Mouse (Mus musculus) cerebellum, adult 18-20 months (tissue): ENCODE results near the gene Pard3.
A peak's percentile ranks its signal among the peaks of the same experiment; 100 is the strongest.

Source experiments
- DNase-seq, 2 experiments: peaks; one replicate each; pipeline ENCODE4 v3.0.0; 2021

Pard3 gene

DNA sequence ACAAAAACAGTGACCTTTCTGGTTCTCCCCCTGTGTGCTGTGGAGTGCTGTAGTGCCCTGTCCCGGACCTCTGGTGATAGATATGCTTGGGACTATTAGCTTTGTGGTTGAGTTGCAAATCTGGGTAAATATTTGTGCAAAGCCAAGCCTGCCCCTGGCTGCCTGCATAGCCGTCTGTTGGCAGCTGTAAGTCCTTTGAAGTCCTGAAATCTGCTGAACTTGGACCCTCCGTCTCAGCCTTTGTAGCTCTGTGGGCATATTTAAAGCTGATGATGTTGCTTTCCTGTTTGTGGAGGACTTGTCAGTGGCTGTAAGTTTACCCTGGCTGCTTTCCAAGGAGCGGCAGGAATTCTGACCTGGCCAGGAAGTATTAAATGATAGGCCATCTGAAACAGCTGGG lies 120.3 kb downstream of the Pard3 start:
- DNase-seq: no peak

DNA sequence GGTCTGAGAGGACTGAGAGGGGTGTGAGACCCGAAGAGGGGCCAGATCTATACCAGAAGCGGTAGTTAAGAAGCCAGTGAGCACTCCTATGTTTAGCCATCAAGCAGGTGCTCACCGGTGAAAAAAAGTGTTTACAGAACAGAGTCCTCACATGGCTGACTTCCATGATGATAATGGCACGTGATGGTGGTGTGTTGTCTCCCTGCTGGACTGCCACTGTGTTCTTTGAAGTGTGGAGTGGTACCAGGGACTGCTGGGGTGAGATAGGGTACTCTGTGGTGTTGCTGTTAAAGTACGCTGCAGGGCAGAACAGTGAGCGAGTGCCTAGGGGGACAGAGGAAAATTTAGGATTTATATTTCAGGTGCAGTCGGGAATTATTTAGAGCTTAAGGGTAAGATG lies 122.2 kb downstream of the Pard3 start:
- DNase-seq: no peak

GRCm38 (mm10) chr8:127188671-127189070 lies 125.0 kb downstream of the Pard3 start:
- no peak for DNase-seq

GRCm38 (mm10) chr8:127190350-127190749 lies 126.7 kb downstream of the Pard3 start:
- DNase-seq: peak; percentile 43 to 49

- peak; percentile 71 to 72 for DNase-seq
Measured at GRCm38 (mm10) chr8:127191387-127191786, 127.7 kb downstream of the Pard3 start.

GRCm38 (mm10) chr8:127191824-127192223 lies 128.1 kb downstream of the Pard3 start:
- DNase-seq: no peak

DNA sequence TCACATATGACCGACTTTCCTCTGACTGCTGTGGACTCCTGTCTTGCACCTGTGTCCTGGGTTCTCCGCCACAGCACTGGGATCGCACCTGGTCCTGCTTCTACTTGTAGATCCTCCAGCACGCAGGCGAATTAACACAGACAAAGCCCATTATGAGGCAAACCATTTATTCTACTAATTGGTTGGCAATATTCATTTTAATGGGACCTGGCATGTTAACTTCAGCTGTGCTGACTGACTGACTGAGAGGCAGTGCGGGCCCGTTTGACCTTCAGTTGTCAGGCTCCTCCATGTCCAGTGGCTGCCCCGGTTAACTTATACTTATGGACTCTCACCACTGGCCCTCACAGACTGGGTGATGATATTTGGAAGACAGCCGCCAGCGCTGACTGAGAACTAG lies 128.6 kb downstream of the Pard3 start:
- DNase-seq: no peak

DNA sequence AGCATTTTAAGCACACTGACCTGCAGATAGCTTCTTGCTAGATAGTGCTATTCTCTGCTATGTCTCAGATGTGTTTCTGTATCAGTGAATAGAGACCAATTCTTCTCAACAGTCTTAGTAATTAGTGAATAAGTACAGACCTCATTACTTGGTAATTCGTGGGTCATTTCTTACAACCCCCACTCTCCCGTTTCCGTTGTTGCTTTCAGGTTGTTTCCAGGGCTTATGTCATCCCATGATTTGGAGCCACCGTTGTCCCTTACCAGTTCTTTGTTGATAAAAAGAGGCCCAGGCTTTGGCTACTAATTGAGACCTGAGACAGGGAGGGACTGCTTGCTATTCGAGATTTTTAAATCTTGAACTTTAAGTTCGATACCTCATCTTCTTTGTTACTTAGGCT lies 129.7 kb downstream of the Pard3 start:
- no peak for DNase-seq

GRCm38 (mm10) chr8:127194786-127195407 lies 131.2 kb downstream of the Pard3 start:
- no peak for DNase-seq

DNA sequence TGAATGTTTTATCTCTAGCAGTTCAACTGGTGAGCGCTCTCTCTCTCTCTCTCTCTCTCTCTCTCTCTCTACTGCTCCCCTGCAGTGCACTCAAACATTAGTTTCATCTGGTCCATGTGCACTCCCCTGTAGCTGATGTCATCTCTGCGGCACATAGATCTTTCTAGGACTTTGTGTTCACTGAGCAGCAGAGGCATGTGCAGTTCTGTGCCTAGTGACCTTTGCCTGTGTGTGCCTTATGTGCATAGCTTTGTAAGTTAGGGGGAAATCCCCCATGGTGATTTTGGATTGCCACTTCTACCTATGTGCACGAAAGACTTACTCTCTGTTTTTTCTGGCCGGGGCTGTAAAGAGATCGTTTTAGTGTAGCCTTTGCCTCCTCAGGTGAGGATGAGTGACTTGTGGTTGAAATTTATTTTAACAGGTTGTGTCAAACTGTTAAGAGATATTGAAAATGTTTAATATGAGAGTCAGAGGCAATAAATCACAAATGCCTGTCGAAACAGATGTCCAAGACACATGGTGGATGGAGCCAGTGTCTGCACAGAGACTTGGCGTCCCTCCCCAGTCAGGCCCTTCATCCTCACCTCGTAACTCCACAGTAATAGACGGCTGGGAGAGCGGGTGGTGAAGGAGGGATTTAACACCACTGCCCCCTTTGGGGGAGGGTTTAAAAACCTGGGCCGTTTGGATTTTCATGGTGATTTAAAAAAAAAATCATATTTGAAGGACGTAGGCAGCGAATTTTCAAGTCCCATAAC lies 133.0 kb downstream of the Pard3 start:
- DNase-seq: no peak

DNA sequence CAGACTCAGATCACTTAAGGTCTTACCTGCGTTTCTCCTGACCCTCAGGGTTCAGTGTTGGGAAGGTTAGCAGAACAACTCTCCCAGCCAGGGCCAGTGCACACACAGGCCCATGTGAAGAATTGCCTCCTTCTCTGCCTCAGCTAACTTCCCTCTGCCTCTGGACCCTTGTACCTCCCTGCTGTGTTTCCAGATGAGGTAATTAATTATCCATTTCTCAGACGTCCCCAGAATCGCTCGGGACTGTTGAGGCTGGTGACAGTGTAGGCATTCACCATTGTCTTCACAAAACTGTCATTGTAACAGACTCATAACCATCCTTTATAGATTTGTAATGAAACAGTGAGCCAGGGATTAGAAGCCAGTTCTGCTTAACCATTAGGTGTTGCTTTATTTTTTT lies 143.8 kb downstream of the Pard3 start:
- DNase-seq: no peak

GRCm38 (mm10) chr8:127210621-127211020 lies 146.9 kb downstream of the Pard3 start:
- peak; percentile 38 to 41 for DNase-seq

DNA sequence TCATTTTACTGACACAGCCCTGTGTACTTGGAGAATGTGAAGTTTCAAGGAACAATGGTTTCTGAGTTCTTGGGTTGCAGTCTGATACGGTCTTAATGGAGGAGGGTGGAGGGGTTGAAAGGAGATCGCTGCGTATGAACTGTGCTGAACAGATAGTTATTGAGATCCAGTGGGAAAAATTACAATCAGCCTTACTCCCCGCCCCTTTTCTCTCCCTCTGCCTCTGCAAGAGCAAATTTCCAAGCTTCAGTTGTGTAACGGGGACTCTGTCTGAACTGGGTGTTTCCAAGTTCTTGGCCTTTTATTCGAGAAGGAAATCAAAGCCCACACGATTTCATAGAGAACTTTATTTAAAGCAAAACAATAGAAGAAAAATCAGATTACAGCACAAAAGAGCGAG lies 150.6 kb downstream of the Pard3 start:
- no peak for DNase-seq

- DNase-seq: no peak
Measured at GRCm38 (mm10) chr8:127214748-127215433, 151.2 kb downstream of the Pard3 start.

GRCm38 (mm10) chr8:127220206-127220605 lies 156.5 kb downstream of the Pard3 start:
- DNase-seq: no peak

- DNase-seq: no peak
Measured at GRCm38 (mm10) chr8:127220615-127221014, 156.9 kb downstream of the Pard3 start.

DNA sequence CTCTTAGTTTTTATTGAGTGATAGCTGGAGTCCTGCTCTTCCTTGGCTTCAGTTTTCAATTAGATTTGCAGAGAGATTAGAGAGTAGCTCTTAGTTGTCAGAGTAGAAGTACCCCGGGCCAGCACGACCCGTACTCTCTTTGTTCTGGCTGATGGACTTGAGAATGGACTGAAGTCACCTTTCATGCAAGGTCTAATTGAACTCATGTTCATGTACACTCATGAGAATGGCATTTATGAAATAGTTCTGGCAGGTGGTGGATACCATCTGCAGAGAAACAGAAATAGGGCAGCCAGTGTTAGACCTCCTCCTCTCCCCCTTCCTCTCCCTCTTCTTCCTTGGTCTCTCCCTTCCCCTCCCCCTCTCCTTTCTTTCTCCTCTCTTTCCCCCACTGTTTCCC lies 158.7 kb downstream of the Pard3 start:
- DNase-seq: no peak

DNA sequence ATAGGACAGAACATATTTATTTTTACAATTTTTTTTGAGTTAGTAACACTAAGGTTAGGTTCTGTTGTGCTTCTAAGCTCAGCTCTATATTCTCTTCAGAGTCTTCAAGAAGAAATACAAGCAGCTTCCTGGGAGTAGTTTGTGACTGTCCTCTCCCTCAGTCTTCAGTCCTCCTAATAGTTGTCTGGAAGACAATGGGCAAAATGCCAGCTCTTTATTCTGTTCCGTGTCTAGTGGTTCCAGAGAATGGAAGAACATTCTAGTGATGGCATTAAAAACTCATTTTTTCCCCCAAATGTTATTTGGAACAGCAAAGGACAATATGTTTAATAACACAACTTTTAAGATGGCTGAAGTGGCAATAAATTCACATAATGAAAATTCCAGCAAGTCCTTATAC lies 163.3 kb downstream of the Pard3 start:
- DNase-seq: no peak

GRCm38 (mm10) chr8:127227407-127227806 lies 163.7 kb downstream of the Pard3 start:
- DNase-seq: no peak

GRCm38 (mm10) chr8:127229325-127230232 lies 165.9 kb downstream of the Pard3 start:
- DNase-seq: no peak

DNA sequence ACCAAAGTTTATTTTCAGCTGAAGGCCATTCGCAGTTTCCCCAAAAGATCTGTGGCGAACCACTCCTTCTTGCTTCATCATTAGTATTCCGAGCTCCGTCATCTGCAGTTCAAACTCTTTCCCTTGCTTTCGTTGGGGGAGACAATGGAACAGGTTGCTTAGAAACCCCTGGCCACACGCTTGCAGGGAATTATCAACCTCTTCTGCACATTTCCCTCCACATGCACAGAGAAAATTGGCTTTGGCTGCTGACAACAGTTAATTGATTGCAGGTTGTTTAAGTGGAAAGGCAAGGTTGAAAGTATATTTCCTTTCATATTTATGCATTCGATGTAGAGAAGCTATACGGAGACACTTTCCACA lies 166.5 kb downstream of the Pard3 start:
- DNase-seq: no peak

GRCm38 (mm10) chr8:127243351-127243750 lies 179.7 kb downstream of the Pard3 start:
- DNase-seq: no peak

DNA sequence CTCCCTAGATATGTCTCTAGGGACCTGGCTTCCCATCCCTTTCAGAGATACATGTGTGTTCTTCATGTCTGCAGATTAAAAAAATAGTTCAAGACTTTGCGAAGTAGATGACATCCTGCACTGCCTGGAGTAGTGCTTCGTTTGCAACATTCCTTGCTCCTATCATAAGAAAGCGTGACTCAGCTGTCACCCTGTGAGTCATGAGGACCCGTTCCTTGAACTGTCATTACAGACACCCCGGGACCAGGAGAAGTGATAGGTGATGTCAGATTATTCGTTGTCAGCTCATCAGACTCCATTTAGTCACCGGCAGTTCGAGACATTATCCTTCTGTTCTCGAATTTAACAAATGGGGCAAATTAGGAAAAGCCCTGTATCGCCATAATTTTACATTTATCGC lies 180.1 kb downstream of the Pard3 start:
- no peak for DNase-seq
